Mouse (Mus musculus) limb, embryonic 11.5 days (tissue): Measurements from ENCODE around the gene Ripply3. TPM values are rescaled to one million over a fixed set of nuclear protein-coding genes. Genes with fewer than 3 reads are reported as not detected.

ENCODE experiments used
- ATAC-seq: fragments of 200-750 bp; cut with Nextera tagmentation; 2 replicates; pipeline ENCODE4 v1.8.0; 2017; ENCODE audit warnings: low read depth; ENCODE audit not compliant: insufficient number of reproducible peaks, low FRiP score, low TSS enrichment
- DNase-seq: peaks from one replicate; pipeline ENCODE4 v3.0.0-alpha.2; 2015; ENCODE audit warnings: low spot score
- H3K27ac ChIP-seq: fragments of 300-500 bp; sonication (generic); replicated peaks from 2 replicates; pipeline ENCODE4 v1.5.1; 2014; ENCODE audit warnings: low read depth, mild to moderate bottlenecking, low read length
- H3K27me3 ChIP-seq: fragments of 300-500 bp; sonication (generic); 2 replicates; pipeline ENCODE4 v1.6.1; 2014; ENCODE audit warnings: mild to moderate bottlenecking, low read length, mixed read lengths; ENCODE audit not compliant: control insufficient read depth, insufficient read depth
- H3K36me3 ChIP-seq: fragments of 300-500 bp; sonication (generic); 2 replicates; pipeline ENCODE4 v1.6.1; 2014; ENCODE audit warnings: mild to moderate bottlenecking, low read length, moderate library complexity, mixed read lengths; ENCODE audit not compliant: control insufficient read depth, insufficient read depth
- H3K4me1 ChIP-seq: fragments of 300-500 bp; sonication (generic); 2 replicates; pipeline ENCODE4 v1.6.1; 2014; ENCODE audit warnings: low read length, mixed read lengths; ENCODE audit not compliant: control insufficient read depth, insufficient read depth
- H3K4me2 ChIP-seq: fragments of 300-500 bp; sonication (generic); 2 replicates; pipeline ENCODE4 v1.6.1; 2014; ENCODE audit warnings: low read depth, mild to moderate bottlenecking, moderate library complexity; ENCODE audit not compliant: severe bottlenecking
- H3K4me3 ChIP-seq: fragments of 300-500 bp; sonication (generic); 2 replicates; pipeline ENCODE4 v1.5.1; 2014; ENCODE audit warnings: low read depth, low read length
- H3K9ac ChIP-seq: fragments of 300-500 bp; sonication (generic); 2 replicates; pipeline ENCODE4 v1.6.1; 2014; ENCODE audit warnings: mild to moderate bottlenecking, low read length
- H3K9me3 ChIP-seq: fragments of 300-500 bp; sonication (generic); 2 replicates; pipeline ENCODE4 v1.6.1; 2016; ENCODE audit warnings: low read length; ENCODE audit not compliant: control insufficient read depth
- WGBS: fragments of 180-500 bp; shearing (Covaris S2); extraction: QIAGEN DNeasy Blood & Tissue Kit; methylation state at CpG from one replicate; pipeline ENCODE4 v1.1.7; 2014; 5-methylcytosine and 5-hydroxymethylcytosine counted together
- polyA plus RNA-seq: library from polyadenylated mRNA; unstranded; fragments of >200 nt; fragmentation: Nextera tagmentation; extraction: Ambion mirVana; gene quantifications from 2 replicates; pipeline ENCODE4 v1.2.1, GENCODE M21; 2014

Gene Ripply3
- 3.9 and 4.3 TPM in 2 replicates for polyA plus RNA-seq

GRCm38 (mm10) chr16:94327781-94328711 lies at the start of gene Ripply3:
TSS of gene Ripply3 (plus strand) at chr16:94328420.
- H3K27me3 ChIP-seq: peaks cover 26% of the 10 kb centered on the region
- no peaks in the 10 kb centered on the region; the same call in 1 of the 2 replicates for H3K36me3 ChIP-seq
- H3K9ac ChIP-seq: peak within 1 kb of the TSS; percentile 57
- peak within 1 kb of the TSS; percentile 47 for H3K4me3 ChIP-seq
- H3K27ac ChIP-seq: no peak within 1 kb of the TSS
- peak within 1 kb of the TSS; percentile 73 for H3K4me2 ChIP-seq
- DNase-seq: peak; percentile 70
- 0 out of 2 replicates have a peak, but pooled peaks have one; percentile 52 for ATAC-seq
- under 1% methylated on average over 63 of the region's 63 CpGs for WGBS
- H3K4me1 ChIP-seq: peaks cover 9% of the 10 kb centered on the region; the same call in 1 of the 2 replicates
- H3K9me3 ChIP-seq: no peaks in the 10 kb centered on the region

GRCm38 (mm10) chr16:94283972-94284371 lies 44.2 kb upstream of the Ripply3 start:
- Histone ChIP-seq H3K36me3 (peaks cover 3% of the 10 kb centered on the region; the same call in 1 of the 2 replicates), H3K27ac (no peak overlapping the region), H3K27me3 (no peaks in the 10 kb centered on the region), H3K9me3 (no peaks in the 10 kb centered on the region), H3K4me1 (no peaks in the 10 kb centered on the region), H3K4me2 (no peak overlapping the region), H3K4me3 (no peak overlapping the region), H3K9ac (no peak overlapping the region)
- 85% methylated on average over 3 of the region's 3 CpGs for WGBS
- DNase-seq (no peak), ATAC-seq (no peak)

GRCm38 (mm10) chr16:94287826-94288225 lies 40.4 kb upstream of the Ripply3 start:
- ATAC-seq (no peak), DNase-seq (no peak)
- Histone ChIP-seq H3K9ac (no peak overlapping the region), H3K4me2 (no peak overlapping the region), H3K27ac (no peak overlapping the region), H3K27me3 (no peaks in the 10 kb centered on the region), H3K36me3 (no peaks in the 10 kb centered on the region), H3K4me3 (no peak overlapping the region), H3K9me3 (no peaks in the 10 kb centered on the region), H3K4me1 (no peaks in the 10 kb centered on the region)
- WGBS: 83% methylated on average over 9 of the region's 9 CpGs

GRCm38 (mm10) chr16:94289138-94290072 lies 38.8 kb upstream of the Ripply3 start:
- peak overlapping the region; percentile 99 for H3K4me2 ChIP-seq
- no peaks in the 10 kb centered on the region for H3K4me1 ChIP-seq
- H3K9me3 ChIP-seq: no peaks in the 10 kb centered on the region
- no peaks in the 10 kb centered on the region for H3K27me3 ChIP-seq
- H3K4me3 ChIP-seq: peak overlapping the region; percentile 72
- H3K36me3 ChIP-seq: no peaks in the 10 kb centered on the region
- ATAC-seq (peak; percentile 56), DNase-seq (peak; percentile 50)
- peak overlapping the region; percentile 79 for H3K9ac ChIP-seq
- 16% methylated on average over 37 of the region's 39 CpGs for WGBS
- no peak overlapping the region for H3K27ac ChIP-seq

GRCm38 (mm10) chr16:94290073-94290999 lies 37.9 kb upstream of the Ripply3 start:
- Histone ChIP-seq H3K9me3 (no peaks in the 10 kb centered on the region), H3K27ac (no peak overlapping the region), H3K9ac (peak overlapping the region; percentile 79), H3K27me3 (no peaks in the 10 kb centered on the region), H3K4me3 (peak overlapping the region; percentile 72), H3K4me2 (peak overlapping the region; percentile 99), H3K36me3 (no peaks in the 10 kb centered on the region), H3K4me1 (no peaks in the 10 kb centered on the region)
- ATAC-seq (peak; percentile 93), DNase-seq (peak; percentile 90)
- 5% methylated on average over 49 of the region's 52 CpGs for WGBS

- Histone ChIP-seq H3K36me3 (no peaks in the 10 kb centered on the region), H3K9ac (no peak overlapping the region), H3K27ac (no peak overlapping the region), H3K27me3 (no peaks in the 10 kb centered on the region), H3K4me2 (no peak overlapping the region), H3K9me3 (no peaks in the 10 kb centered on the region), H3K4me1 (no peaks in the 10 kb centered on the region), H3K4me3 (no peak overlapping the region)
- ATAC-seq: no peak
- DNase-seq: no peak
- WGBS: 85% methylated on average over 4 of the region's 4 CpGs
Measured at GRCm38 (mm10) chr16:94291141-94291540, 37.1 kb upstream of the Ripply3 start.

- no peaks in the 10 kb centered on the region for H3K9me3 ChIP-seq
- no peak overlapping the region for H3K4me2 ChIP-seq
- H3K4me1 ChIP-seq: peaks cover 12% of the 10 kb centered on the region
- H3K9ac ChIP-seq: no peak overlapping the region
- H3K4me3 ChIP-seq: no peak overlapping the region
- no peaks in the 10 kb centered on the region for H3K27me3 ChIP-seq
- WGBS: 87% methylated on average over 5 of the region's 5 CpGs
- ATAC-seq (no peak), DNase-seq (no peak)
- no peaks in the 10 kb centered on the region for H3K36me3 ChIP-seq
- H3K27ac ChIP-seq: no peak overlapping the region
Measured at GRCm38 (mm10) chr16:94298081-94298480, 30.1 kb upstream of the Ripply3 start.
